Mouse (Mus musculus) ES-E14 (cell line): ENCODE results near the gene 1700024B05Rik.
"Not testable (repeated sequence)": the region's sequence is repeated elsewhere in the genome, so short reads cannot be mapped to it uniquely, and the experiment has no call there.

Experiments
- HCFC1 ChIP-seq: IDR thresholded peaks from 2 replicates; pipeline ENCODE4 v1.6.1; 2012; ENCODE audit warnings: low read length, inconsistent platforms, borderline replicate concordance; ENCODE audit not compliant: insufficient read depth
- ZNF384 ChIP-seq: IDR thresholded peaks from 2 replicates; pipeline ENCODE4 v1.6.1; 2012; ENCODE audit warnings: low read depth, low read length, inconsistent platforms

- not testable (repeated sequence) for TF ChIP-seq ZNF384, HCFC1
Measured at GRCm38 (mm10) chr14:41964095-41964494, 20.3 kb downstream of the 1700024B05Rik start.
